Mouse (Mus musculus) neural tube, embryonic 10.5 days (tissue): ENCODE data around the gene Edn1.
A peak's percentile ranks its signal among the peaks of the same experiment; 100 is the strongest.

Source experiments
- DNase-seq: peaks from one replicate; pipeline ENCODE4 v3.0.0-alpha.2; 2017; ENCODE audit warnings: low spot score; ENCODE audit errors: extremely low spot score

Gene Edn1

DNA sequence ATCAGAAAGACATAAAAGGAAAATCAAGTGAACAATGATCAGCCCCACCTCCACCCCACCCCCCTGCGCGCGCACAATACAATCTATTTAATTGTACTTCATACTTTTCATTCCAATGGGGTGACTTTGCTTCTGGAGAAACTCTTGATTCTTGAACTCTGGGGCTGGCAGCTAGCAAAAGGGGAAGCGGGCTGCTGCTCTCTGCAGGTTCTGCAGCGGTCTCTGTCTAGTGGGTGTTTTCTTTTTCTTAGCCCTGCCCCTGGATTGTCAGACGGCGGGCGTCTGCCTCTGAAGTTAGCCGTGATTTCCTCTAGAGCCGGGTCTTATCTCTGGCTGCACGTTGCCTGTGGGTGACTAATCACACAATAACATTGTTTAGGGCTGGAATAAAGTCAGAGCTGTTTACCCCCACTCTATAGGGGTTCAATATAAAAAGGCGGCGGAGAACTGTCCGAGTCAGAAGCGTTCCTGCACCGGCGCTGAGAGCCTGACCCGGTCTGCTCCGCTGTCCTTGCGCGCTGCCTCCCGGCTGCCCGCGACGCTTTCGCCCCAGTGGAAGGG, at the start of gene Edn1:
Edn1 (plus strand) TSS at position 316 of the 561 bp plus-strand sequence.
- peak; percentile 60 for DNase-seq

- no peak for DNase-seq
Observed at GRCm38 (mm10) chr13:42253821-42254220, 47.5 kb upstream of the Edn1 start.

GRCm38 (mm10) chr13:42255105-42255504, 46.2 kb upstream of the Edn1 start:
- no peak for DNase-seq

DNA sequence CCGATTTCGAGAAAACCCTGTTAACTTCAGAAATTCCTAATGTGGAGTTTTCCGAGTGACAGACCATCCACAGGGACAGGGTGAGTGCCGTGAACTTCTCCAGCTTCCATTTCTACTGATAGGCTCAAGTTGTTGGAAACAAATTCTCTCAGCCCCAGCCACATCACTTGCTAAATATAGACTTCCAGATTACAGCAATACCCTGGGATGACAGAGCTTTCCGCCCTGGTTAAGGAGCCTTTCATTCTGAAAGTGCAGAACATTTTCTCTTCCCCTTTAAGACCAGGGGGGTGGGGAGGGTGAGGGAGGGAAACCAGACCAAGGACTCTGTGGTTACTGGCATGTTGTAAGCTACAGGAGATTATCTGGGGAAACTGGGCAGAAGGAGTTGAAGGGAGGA, 42.9 kb upstream of the Edn1 start:
- no peak for DNase-seq

GRCm38 (mm10) chr13:42260667-42261066, 40.6 kb upstream of the Edn1 start:
- DNase-seq = no peak

- no peak for DNase-seq
Observed at GRCm38 (mm10) chr13:42270051-42270450, 31.2 kb upstream of the Edn1 start.

- no peak for DNase-seq
Observed at GRCm38 (mm10) chr13:42276774-42277454, 24.4 kb upstream of the Edn1 start.

- no peak for DNase-seq
Observed at GRCm38 (mm10) chr13:42277751-42278150, 23.5 kb upstream of the Edn1 start.

DNA sequence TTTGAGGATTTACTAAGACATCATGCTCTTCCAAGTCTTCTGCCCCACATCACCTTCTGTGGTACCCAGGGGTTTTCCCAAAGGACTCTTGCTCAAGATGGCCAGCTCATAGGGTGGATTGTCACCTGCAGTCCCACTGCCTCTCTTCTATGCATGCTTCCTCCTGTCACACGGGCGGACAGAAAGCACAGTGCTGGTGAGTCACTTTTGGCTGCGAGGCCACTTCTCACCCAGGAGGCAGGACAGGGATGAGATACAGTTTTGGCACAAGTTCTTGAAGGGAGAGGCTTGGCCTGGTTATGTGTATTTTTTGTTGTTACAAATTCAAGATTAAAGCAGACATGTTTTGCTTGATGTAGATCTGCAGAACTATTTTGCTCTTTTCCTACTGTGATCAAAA, 15.4 kb upstream of the Edn1 start:
- DNase-seq = no peak

DNA sequence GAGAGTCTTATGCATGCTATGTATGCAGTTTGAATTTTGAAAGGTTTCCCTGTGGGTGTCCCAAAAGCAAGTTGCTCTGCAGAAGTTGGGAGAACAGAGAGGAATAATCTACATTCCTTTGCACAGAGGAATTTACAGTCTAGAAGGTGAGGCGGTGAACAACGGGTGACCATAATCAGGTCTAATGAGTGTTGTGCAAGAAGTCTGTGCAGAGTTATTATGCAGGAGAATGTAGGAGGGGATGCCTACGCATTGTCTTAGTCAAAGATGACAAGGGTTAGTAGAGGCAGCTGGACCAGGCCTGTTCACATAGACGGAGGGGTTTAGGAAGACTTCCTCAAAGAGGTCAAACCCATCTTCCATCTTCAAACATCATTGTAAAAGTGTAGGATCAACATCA, 14.5 kb upstream of the Edn1 start:
- no peak for DNase-seq

- DNase-seq = no peak
Observed at GRCm38 (mm10) chr13:42292593-42292992, 8.7 kb upstream of the Edn1 start.

- no peak for DNase-seq
Observed at GRCm38 (mm10) chr13:42298302-42298701, 3.0 kb upstream of the Edn1 start.

DNA sequence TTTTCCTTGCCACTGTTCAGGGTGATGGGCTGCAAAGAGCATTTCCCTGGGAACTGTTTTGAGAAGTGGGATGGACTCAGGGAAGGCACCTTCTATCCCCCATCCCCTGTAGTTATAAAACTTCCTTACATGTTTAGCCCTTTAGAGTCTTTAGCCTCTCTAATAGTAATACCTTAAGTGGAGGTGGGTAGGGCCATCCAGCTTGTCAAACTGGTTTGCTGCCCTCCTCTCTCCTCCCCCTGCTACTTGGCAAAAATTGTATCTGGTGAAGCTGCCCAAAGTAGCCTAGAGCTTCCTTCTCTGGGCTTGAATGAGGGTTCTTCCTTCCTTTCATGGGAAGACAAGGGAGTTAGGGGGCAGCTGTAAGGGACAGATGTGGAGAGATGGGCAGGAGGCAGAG, 2.5 kb upstream of the Edn1 start:
- no peak for DNase-seq

GRCm38 (mm10) chr13:42300567-42300966, 709 bp upstream of the Edn1 start:
- DNase-seq = peak; percentile 82

DNA sequence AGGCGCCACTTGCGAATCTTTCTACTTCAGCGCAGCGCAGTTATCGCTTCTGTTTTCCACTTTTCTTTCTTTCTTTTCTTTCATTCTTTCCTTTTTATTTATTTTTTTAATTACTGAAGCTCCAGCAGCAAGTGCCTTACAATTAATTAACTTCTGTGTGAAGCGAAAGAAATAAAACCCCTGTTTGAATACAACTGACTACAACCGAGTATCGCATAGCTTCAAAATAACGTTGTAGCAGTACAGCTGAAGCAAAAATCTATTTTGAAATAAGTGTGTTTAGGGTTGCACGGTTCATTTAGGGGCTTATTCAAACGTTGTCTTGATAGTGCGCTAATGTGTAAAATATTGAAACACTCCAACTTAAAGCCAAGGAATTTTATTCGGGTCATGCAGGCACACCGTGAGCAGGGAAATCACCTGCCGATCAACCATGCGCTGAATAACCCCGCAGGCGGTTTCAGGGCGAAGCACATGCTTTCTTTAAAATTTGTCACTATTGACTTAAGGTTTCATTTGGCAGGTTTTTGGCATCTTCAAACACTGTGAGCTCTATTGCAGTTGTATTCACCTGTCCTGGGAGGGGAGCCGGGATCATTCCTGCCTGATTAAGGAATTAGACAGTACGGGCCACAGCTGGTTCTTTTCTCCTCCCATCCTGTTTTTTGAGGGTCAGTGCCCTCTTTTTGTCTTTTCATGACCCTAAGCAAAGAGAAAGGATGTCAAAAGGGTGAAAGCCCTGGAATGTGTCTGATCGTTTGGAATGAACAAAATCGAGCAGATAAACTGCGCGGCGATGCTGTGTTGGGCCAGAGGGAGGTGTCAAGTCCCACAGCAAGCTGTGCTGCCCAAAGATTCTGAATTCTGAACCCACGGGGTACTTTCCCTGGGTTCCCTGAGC, 935 bp downstream of the Edn1 start:
- DNase-seq = peak; percentile 45

DNA sequence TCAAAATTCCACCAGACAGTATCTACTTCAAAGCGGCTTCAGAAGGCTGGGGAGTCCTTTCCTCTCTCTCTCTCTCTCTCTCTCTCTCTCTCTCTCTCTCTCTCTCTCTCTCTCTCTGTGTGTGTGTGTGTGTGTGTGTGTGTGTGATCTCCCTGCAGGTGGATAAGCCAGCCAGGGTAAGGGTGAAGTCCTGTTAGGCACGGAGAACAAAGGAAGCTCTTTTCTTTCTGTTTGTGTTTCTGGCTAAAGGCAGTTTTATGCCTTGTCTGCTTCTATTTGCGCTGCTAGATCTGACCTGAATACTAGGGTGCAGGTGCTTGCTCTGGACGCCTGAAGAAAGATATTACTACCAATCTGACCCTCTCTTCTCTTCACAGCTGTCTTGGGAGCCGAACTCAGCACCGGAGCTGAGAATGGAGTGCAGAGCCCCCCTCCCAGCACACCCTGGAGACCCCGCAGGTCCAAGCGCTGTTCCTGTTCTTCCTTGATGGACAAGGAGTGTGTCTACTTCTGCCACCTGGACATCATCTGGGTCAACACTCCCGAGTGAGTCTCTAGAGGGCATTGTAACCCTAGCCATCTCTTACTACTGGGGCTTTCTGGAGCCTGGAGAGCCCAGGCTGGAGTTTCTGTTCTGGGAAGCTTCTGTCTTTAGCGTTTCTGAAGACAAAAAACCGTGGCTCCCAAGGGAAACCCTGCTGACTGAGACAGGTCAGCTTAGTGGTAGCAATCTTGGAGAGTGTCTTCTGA, 2.1 kb downstream of the Edn1 start:
- no peak for DNase-seq

DNA sequence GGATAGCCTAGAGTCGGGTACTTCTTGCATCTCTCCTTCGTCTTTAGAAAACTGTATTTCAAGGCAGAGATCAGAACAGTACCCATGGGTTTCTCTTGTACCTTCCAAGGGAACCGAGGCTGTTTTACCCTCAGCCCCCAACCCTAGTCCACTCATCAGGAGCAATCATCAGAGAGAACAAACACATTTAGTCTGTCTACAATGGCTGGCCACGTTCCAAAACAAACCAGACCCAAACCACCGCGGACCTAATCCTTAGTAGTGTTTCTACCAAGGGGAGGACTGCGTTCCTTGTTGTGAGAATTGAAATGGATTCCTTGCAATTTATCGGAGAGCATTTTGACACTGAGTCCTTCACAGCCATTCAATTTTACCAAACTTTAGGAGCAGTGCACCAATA, 2.9 kb downstream of the Edn1 start:
- no peak for DNase-seq

- no peak for DNase-seq
Observed at GRCm38 (mm10) chr13:42306870-42307800, 5.9 kb downstream of the Edn1 start.

GRCm38 (mm10) chr13:42308368-42309103, 7.3 kb downstream of the Edn1 start:
- DNase-seq = no peak

DNA sequence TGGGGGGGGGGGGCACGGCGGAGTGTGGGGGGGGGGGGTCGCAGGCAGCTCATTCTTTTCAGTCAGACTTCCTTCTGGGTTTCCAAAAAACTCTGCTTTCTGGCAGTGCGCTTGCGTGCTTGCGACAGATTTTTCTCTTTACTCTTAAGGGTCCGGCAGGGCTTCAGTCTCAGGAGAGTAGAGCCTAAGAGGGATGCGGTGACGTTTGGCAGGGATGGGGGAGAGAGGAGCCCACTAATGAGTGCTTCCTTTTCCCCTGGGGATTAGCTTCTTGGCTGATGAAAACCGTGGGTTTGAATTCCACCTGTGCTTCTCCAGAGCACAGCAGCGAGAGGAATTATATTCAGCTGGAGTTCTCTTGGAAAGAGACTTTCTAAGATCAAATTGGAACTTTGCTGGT, 8.5 kb downstream of the Edn1 start:
- DNase-seq = no peak
